Mouse (Mus musculus) cerebellum, adult 2 months (tissue): ENCODE results near the gene Mgat4e.

ENCODE experiments used
- CTCF ChIP-seq: fragments of 200-500 bp; IDR thresholded peaks from 2 replicates; pipeline ENCODE4 v1.5.1; 2011; ENCODE audit warnings: low read depth, mild to moderate bottlenecking, control low read depth, low read length, moderate library complexity, borderline replicate concordance; ENCODE audit not compliant: insufficient read depth
- POLR2A ChIP-seq: fragments of 200-500 bp; IDR thresholded peaks from 2 replicates; pipeline ENCODE4 v1.6.1; 2011; ENCODE audit warnings: low read length, control low read depth, borderline replicate concordance; ENCODE audit not compliant: insufficient read depth

DNA sequence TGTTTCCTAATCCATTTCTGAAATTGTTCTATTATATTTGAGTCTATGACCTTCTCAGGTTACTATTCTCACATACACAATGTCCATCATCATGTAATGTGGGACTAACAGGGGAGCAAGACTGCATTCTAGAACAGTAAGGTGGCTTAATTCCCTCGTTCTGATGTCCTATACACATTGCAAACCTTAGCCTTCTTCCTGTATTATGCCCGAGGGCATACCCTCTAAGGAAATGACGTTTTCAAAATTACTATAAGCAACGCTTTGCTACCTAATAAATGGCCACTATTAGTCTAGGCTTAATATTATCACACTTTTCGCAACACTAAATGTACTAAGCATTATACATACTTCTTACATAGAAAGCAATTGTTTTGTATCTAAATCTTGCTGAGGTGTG, 55.5 kb downstream of the Mgat4e start:
- TF ChIP-seq POLR2A (no peak), CTCF (no peak)
